Mouse (Mus musculus) spleen, adult 2 months (tissue): ENCODE results near the gene Pla2g12a.

Experiments used
- CTCF ChIP-seq: fragments of 200-500 bp; IDR thresholded peaks from 2 replicates; pipeline ENCODE4 v1.5.1; 2011; ENCODE audit warnings: mild to moderate bottlenecking, inconsistent platforms; ENCODE audit not compliant: insufficient read depth, insufficient read length, insufficient replicate concordance; ENCODE audit errors: extremely low read depth
- POLR2A ChIP-seq: fragments of 200-500 bp; IDR thresholded peaks from 2 replicates; pipeline ENCODE4 v1.6.1; 2011; ENCODE audit warnings: low read depth, low read length, inconsistent platforms

DNA sequence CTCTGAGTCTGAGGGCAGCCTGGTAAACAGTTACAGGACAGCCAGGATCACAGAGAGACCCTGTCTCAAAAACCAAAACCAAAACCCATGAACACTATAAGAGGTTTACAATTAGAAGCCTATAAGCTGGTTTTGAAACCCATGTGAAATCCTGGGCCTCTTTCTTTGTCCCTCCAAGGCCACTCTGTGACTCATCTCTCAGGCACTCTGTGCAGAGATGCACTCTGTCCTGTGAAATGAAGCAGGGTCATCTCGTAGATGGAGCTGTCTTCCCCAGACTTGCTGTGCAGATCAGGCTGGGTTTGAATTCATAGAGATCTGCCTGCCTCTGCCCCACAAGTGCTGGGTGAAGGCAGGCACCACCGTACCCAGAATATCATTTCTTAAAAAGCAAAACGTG lies 39.0 kb downstream of the Pla2g12a start:
- TF ChIP-seq POLR2A (no peak), CTCF (no peak)
